10 mouse cellular contexts compared by ENCODE assay signal in genomic region chr6:121066761-121067160, GRCm38 (mm10).
DNase-seq lines count a peak whose midpoint lies in the region; ATAC-seq and TF ChIP-seq lines count a peak whose summit lies in the region.
"Had no signal": no experiment of that assay in that cellular context is flagged by ENCODE, and none has a peak within 500 bp of the region (broad histone marks: within the 10 kb centered on the region; RNA-seq: fewer than 3 reads in every experiment).

No protein-coding gene starts in this region.

- no peak for DNase-seq in hindbrain, embryonic 11.5 days (ENCODE audit: low spot score)
- DNase-seq in 416B (ENCODE audit: low read depth), result peak; percentile 61
- no peak for DNase-seq in G1E (ENCODE audit: low spot score)
- no peak for DNase-seq in T-cell, adult 2 months (ENCODE audit: low spot score)
- DNase-seq in spleen, postnatal 14 days (ENCODE audit: low spot score in 2 of 2), result no peak
- DNase-seq: cerebellum, adult 8-10 months; lung, postnatal 10 days had no signal

- H3K4me3 ChIP-seq in hindbrain, embryonic 13.5 days, result no peak overlapping the region
- no peak overlapping the region for H3K4me3 ChIP-seq in hindbrain, embryonic 11.5 days (ENCODE audit: low read depth, low read length)
- H3K4me3 ChIP-seq in G1E (ENCODE audit: low read depth, low read length), result no peak overlapping the region
- H3K4me3 ChIP-seq in heart, embryonic 16.5 days (ENCODE audit: low read length), result no peak overlapping the region
- H3K4me3 ChIP-seq: forebrain, embryonic 13.5 days had no signal

- no peaks in the 10 kb centered on the region for H3K9me3 ChIP-seq in hindbrain, embryonic 13.5 days
- no peaks in the 10 kb centered on the region for H3K9me3 ChIP-seq in hindbrain, embryonic 11.5 days (ENCODE audit: control insufficient read depth, low read length)
- no peaks in the 10 kb centered on the region for H3K9me3 ChIP-seq in G1E (replicated peaks)
- H3K9me3 ChIP-seq in heart, embryonic 16.5 days (replicated peaks; ENCODE audit: control insufficient read depth, low read length), result no peaks in the 10 kb centered on the region
- H3K9me3 ChIP-seq: forebrain, embryonic 13.5 days had no signal

- H3K9ac ChIP-seq in hindbrain, embryonic 13.5 days, result 0 out of 2 replicates have a peak overlapping the region, but pooled peaks have one; percentile 1
- no peak overlapping the region for H3K9ac ChIP-seq in hindbrain, embryonic 11.5 days (ENCODE audit: low read depth, low read length)
- H3K9ac ChIP-seq in heart, embryonic 16.5 days (ENCODE audit: low read length), result 0 out of 2 replicates have a peak overlapping the region, but pooled peaks have one; percentile 14
- H3K9ac ChIP-seq: forebrain, embryonic 13.5 days had no signal

- H3K27me3 ChIP-seq in hindbrain, embryonic 13.5 days, result no peaks in the 10 kb centered on the region
- H3K27me3 ChIP-seq in hindbrain, embryonic 11.5 days (ENCODE audit: control insufficient read depth, insufficient read depth, low read length), result no peaks in the 10 kb centered on the region
- no peaks in the 10 kb centered on the region for H3K27me3 ChIP-seq in G1E (ENCODE audit: insufficient read depth, low read length)
- no peaks in the 10 kb centered on the region for H3K27me3 ChIP-seq in heart, embryonic 16.5 days (ENCODE audit: control insufficient read depth, insufficient read depth, low read length)
- H3K27me3 ChIP-seq: forebrain, embryonic 13.5 days had no signal

- ATAC-seq in hindbrain, embryonic 13.5 days (ENCODE audit: low FRiP score), result no peak
- ATAC-seq in hindbrain, embryonic 11.5 days (ENCODE audit: low FRiP score), result no peak
- ATAC-seq in G1E (ENCODE audit: extremely low read depth, insufficient number of reproducible peaks, low FRiP score, poor library complexity, severe bottlenecking), result 0 out of 2 replicates have a peak, but pooled peaks have one; percentile 15
- peak; percentile 55; the same call in 1 of the 2 replicates for ATAC-seq in heart, embryonic 16.5 days (replicated peaks; ENCODE audit: extremely low read depth, insufficient read depth, low FRiP score)
- ATAC-seq: forebrain, embryonic 13.5 days had no signal

- H3K27ac ChIP-seq in hindbrain, embryonic 13.5 days, result peak overlapping the region; percentile 58; the same call in 1 of the 2 replicates
- H3K27ac ChIP-seq in hindbrain, embryonic 11.5 days (ENCODE audit: low read depth, low read length), result no peak overlapping the region
- peak overlapping the region; percentile 83 for H3K27ac ChIP-seq in heart, embryonic 16.5 days (ENCODE audit: low read length)
- H3K27ac ChIP-seq: forebrain, embryonic 13.5 days had no signal

- H3K36me3 ChIP-seq in hindbrain, embryonic 13.5 days, result no peaks in the 10 kb centered on the region
- H3K36me3 ChIP-seq in hindbrain, embryonic 11.5 days (ENCODE audit: control insufficient read depth, insufficient read depth, low read length), result no peaks in the 10 kb centered on the region
- peaks cover 91% of the 10 kb centered on the region for H3K36me3 ChIP-seq in G1E (replicated peaks)
- H3K36me3 ChIP-seq in heart, embryonic 16.5 days (ENCODE audit: control insufficient read depth, insufficient read depth), result no peaks in the 10 kb centered on the region

- 34% methylated on average over 6 of the region's 6 CpGs for WGBS in hindbrain, embryonic 13.5 days
- WGBS in hindbrain, embryonic 11.5 days, result 53% methylated on average over 6 of the region's 6 CpGs
- WGBS in heart, embryonic 16.5 days, result 24% methylated on average over 6 of the region's 6 CpGs

- H3K4me1 ChIP-seq in hindbrain, embryonic 13.5 days (replicated peaks), result peaks cover 68% of the 10 kb centered on the region
- peaks cover 4% of the 10 kb centered on the region; the same call in 1 of the 2 replicates for H3K4me1 ChIP-seq in hindbrain, embryonic 11.5 days (replicated peaks; ENCODE audit: control insufficient read depth, insufficient read depth, low read length)
- peaks cover 84% of the 10 kb centered on the region for H3K4me1 ChIP-seq in G1E (ENCODE audit: insufficient read depth, low read depth, low read length)
- peaks cover 84% of the 10 kb centered on the region for H3K4me1 ChIP-seq in heart, embryonic 16.5 days (ENCODE audit: control insufficient read depth, insufficient read depth, low read length)

- H3K4me2 ChIP-seq in hindbrain, embryonic 13.5 days, result no peak overlapping the region
- H3K4me2 ChIP-seq in hindbrain, embryonic 11.5 days (replicated peaks; ENCODE audit: low read depth, low read length), result no peak overlapping the region
- H3K4me2 ChIP-seq in heart, embryonic 16.5 days (ENCODE audit: low read depth, low read length), result peak overlapping the region; percentile 16; the same call in 1 of the 2 replicates
- H3K4me2 ChIP-seq: forebrain, embryonic 13.5 days had no signal

- TF ChIP-seq CTCF in G1E (IDR thresholded peaks at IDR 0.05; ENCODE audit: low read depth, low read length), result no peak

Comparison
In these comparisons a context has a peak if more than half of its experiments do, and no peak if none do; other contexts are left out.
1. ATAC-seq: peak in G1E (single experiment) and heart, embryonic 16.5 days (single experiment); none in hindbrain, embryonic 13.5 days (single experiment) and hindbrain, embryonic 11.5 days (single experiment).